Mouse (Mus musculus) myocyte (in vitro differentiated cells): ENCODE measurements around the gene Saa4. TPM values are rescaled to one million over a fixed set of nuclear protein-coding genes. Genes with fewer than 3 reads are reported as not detected.
"Not testable (repeated sequence)": the region's sequence is repeated elsewhere in the genome, so short reads cannot be mapped to it uniquely, and the experiment has no call there.

ENCODE experiments used
- H3K27me3 ChIP-seq: one replicate; pipeline ENCODE4 v1.6.1; 2011; ENCODE audit not compliant: control insufficient read depth, insufficient read depth, insufficient read length
- H3K36me3 ChIP-seq: one replicate; pipeline ENCODE4 v1.6.1; 2011; ENCODE audit not compliant: control insufficient read depth, insufficient read depth
- H3K4me2 ChIP-seq: one replicate; pipeline ENCODE4 v1.6.1; 2011; ENCODE audit warnings: low read depth, control low read depth
- H3K4me3 ChIP-seq: one replicate; pipeline ENCODE4 v1.5.1; 2011; ENCODE audit warnings: mild to moderate bottlenecking, control low read depth, moderate library complexity
- H3K79me2 ChIP-seq: one replicate; pipeline ENCODE4 v1.6.1; 2011; ENCODE audit not compliant: control insufficient read depth, insufficient read depth
- H3ac ChIP-seq: one replicate; pipeline ENCODE4 v1.6.1; 2011; ENCODE audit not compliant: control insufficient read depth, insufficient read length
- CEBPB ChIP-seq: IDR thresholded peaks from 2 replicates; pipeline ENCODE4 v1.6.1; 2011; ENCODE audit warnings: mild to moderate bottlenecking, moderate library complexity; ENCODE audit not compliant: poor library complexity, insufficient read depth, severe bottlenecking
- E2F4 ChIP-seq: IDR thresholded peaks from one replicate; pipeline ENCODE4 v1.6.1; 2011; ENCODE audit warnings: mild to moderate bottlenecking, control low read depth, moderate library complexity; ENCODE audit not compliant: insufficient read depth
- MAX ChIP-seq: IDR thresholded peaks from one replicate; pipeline ENCODE4 v1.6.1; 2011; ENCODE audit warnings: low read depth, mild to moderate bottlenecking, control low read depth
- MYOD1 ChIP-seq, 3 experiments: IDR thresholded peaks; one replicate each; pipeline ENCODE4 v1.6.1; 2011; ENCODE audit warnings: control low read depth in 2 of 3, low read depth in 2 of 3, mild to moderate bottlenecking in 2 of 3, moderate library complexity in 1 of 3; ENCODE audit not compliant: insufficient read length in 2 of 3, control insufficient read depth in 1 of 3
- MYOG ChIP-seq, 3 experiments: IDR thresholded peaks; one replicate each; pipeline ENCODE4 v1.6.1; 2011; ENCODE audit warnings: control low read depth in 2 of 3, low read depth in 2 of 3, mild to moderate bottlenecking in 2 of 3; ENCODE audit not compliant: insufficient read length in 2 of 3, control insufficient read depth in 1 of 3, insufficient read depth in 1 of 3
- POLR2A ChIP-seq: IDR thresholded peaks from one replicate; pipeline ENCODE4 v1.6.1; 2011; ENCODE audit warnings: low read depth, mild to moderate bottlenecking, control low read depth, moderate library complexity; ENCODE audit not compliant: insufficient read length
- POLR2AphosphoS2 ChIP-seq: IDR thresholded peaks from one replicate; pipeline ENCODE4 v1.6.1; 2011; ENCODE audit warnings: low read depth, control low read depth; ENCODE audit not compliant: insufficient read length
- REST ChIP-seq: IDR thresholded peaks from one replicate; pipeline ENCODE4 v1.6.1; 2011; ENCODE audit warnings: mild to moderate bottlenecking, control low read depth, moderate library complexity; ENCODE audit not compliant: insufficient read depth, insufficient read length
- SRF ChIP-seq: IDR thresholded peaks from one replicate; pipeline ENCODE4 v1.6.1; 2011; ENCODE audit warnings: low read depth; ENCODE audit not compliant: control insufficient read depth, insufficient read length
- TCF12 ChIP-seq: IDR thresholded peaks from one replicate; pipeline ENCODE4 v1.6.1; 2011; ENCODE audit warnings: mild to moderate bottlenecking, control low read depth; ENCODE audit not compliant: poor library complexity, insufficient read depth, severe bottlenecking
- TCF3 ChIP-seq: IDR thresholded peaks from one replicate; pipeline ENCODE4 v1.6.1; 2011; ENCODE audit warnings: low read depth, control low read depth; ENCODE audit not compliant: insufficient read length
- USF1 ChIP-seq: IDR thresholded peaks from one replicate; pipeline ENCODE4 v1.6.1; 2011; ENCODE audit warnings: low read depth, mild to moderate bottlenecking, control low read depth, moderate library complexity
- polyA plus RNA-seq: library from polyadenylated mRNA; unstranded; fragments of >200 nt; fragmentation: generic; extraction: Trizol; gene quantifications from one replicate; pipeline ENCODE4 v1.2.1, GENCODE M21; 2012; ENCODE audit warnings: missing spikeins

The Saa4 gene
- polyA plus RNA-seq, 1 experiment: not detected

DNA sequence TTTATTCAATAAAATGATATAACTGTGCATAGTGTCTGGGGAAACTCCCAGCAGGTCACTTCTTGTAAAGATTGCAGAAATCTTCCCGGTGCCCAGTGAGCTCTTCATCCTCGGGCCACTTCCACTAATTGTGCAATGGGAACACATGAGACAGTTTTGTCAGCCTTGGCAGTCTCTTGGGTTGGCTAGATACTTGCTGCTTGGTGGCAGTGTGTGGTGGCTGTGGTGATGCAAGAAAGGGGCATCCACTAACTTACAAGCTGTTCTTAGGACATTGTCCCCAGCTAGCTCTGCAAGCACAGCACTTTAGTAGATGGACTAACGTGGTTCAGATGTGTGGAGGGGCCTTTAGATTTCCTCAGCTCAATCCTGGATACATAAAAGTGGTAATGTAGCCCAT, 13.4 kb upstream of the Saa4 start:
- Histone ChIP-seq H3K36me3 (no peaks in the 10 kb centered on the region), H3K4me3 (no peak overlapping the region), H3K27me3 (no peaks in the 10 kb centered on the region), H3K79me2 (no peaks in the 10 kb centered on the region), H3K4me2 (no peak overlapping the region), H3ac (no peak overlapping the region)
- no peak for TF ChIP-seq REST
- no peak for TF ChIP-seq USF1
- TF ChIP-seq TCF12: no peak
- no peak for TF ChIP-seq TCF3
- TF ChIP-seq POLR2AphosphoS2: no peak
- no peak for TF ChIP-seq CEBPB
- TF ChIP-seq E2F4: no peak

DNA sequence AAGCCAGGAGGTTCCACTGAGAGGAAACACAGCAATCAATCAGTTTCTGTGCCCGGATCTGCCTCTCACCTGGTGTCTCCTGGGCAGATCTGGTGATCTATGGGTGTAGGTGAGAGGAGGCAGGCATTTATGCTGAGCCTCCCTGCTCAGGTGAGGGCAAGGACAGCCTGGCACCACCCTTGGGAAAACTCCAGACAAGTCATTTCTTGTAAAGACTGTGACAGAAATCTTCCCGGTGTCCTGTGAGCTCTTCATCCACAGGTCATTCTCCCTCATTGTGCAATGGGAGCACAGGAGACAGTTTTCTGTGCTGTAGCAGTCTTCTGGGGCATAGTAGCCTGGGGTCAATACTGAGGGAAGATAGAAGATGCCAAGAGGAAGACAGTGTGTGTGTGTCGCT, 10.5 kb upstream of the Saa4 start, which contains the start of gene Saa1:
Gene Saa1, minus strand, starts transcription at position 101 of the 400 bp plus-strand sequence.
- not testable (repeated sequence) for H3K36me3 ChIP-seq, H3K79me2 ChIP-seq, H3ac ChIP-seq, H3K4me2 ChIP-seq, H3K4me3 ChIP-seq, H3K27me3 ChIP-seq

DNA sequence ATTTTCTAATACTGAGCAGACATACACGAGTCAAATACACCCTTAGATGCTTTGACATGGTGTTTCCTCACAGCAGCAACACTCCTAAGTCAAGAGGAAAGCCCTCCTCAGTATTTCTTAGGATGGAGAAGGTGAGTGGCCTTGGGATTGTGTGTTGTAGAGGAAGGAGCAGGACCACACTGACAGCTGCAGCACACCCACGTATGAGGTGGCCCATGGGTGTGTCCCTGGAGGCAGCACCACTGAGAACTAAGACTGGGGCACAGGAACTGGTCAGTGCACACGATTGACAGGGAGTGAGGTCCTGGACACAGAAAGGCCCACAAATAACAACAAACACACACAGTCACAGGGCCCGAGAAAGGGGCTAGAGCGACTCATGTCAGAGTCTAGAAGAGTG, 7.6 kb upstream of the Saa4 start:
- not testable (repeated sequence) for H3K4me3 ChIP-seq, H3K79me2 ChIP-seq, H3ac ChIP-seq, H3K4me2 ChIP-seq, H3K36me3 ChIP-seq, H3K27me3 ChIP-seq
- peak in 2 of 3 experiments; percentile 41 to 78 for TF ChIP-seq MYOD1 (IDR thresholded peaks at IDR 0.05; ENCODE audit: control insufficient read depth in 1 of 3, insufficient read length in 2 of 3, low read depth in 2 of 3)
- TF ChIP-seq MYOG (IDR thresholded peaks at IDR 0.05; ENCODE audit: control insufficient read depth in 1 of 3, insufficient read depth in 1 of 3, insufficient read length in 2 of 3, low read depth in 2 of 3): peak in 1 of 3 experiments; percentile 66

DNA sequence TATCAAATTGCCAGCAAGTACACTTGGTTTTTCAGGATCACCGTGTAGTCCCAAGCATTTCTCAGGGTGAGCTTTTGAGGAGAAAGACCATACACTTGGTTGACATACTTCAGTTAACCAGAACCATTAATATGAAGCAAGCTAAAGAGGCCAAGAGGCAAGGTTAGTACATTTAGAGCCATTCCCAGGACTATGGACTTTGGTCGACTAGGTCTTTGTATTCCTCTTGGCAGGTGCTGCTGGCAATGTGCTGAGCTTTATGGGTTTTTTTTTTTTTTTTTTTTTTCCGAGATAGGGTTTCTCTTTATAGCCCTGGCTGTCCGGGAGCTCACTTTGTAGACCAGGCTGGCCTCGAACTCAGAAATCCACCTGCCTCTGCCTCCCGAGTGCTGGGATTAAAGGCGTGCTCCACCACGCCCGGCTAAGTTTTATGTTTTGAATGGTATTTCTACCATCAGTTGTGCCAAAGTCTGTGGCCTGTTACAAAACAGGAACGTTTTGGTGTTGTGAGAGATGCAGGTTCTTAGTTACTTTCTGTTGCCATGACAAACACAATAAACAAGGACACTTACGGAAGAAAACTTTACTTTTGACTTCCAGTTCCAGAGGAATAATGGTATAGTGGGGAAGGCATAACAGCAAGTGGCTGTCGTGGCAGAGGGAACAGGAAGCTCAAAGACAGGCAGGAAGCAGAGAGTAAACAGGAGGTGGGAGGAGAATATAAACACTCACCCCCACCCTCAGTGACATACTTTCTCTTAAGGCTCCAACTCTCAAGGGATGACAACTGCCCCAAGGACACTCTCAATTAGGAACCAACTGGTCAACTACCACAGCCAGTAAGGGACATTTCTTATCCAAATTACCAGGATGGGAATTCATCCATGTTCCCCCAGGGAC, 6.4 kb upstream of the Saa4 start:
- no peaks in the 10 kb centered on the region for H3K36me3 ChIP-seq
- H3K4me3 ChIP-seq: no peak overlapping the region
- no peak for TF ChIP-seq E2F4
- no peak for TF ChIP-seq MYOG (IDR thresholded peaks at IDR 0.05; ENCODE audit: control insufficient read depth in 1 of 3, insufficient read depth in 1 of 3, insufficient read length in 2 of 3, low read depth in 2 of 3)
- no peak for TF ChIP-seq REST
- TF ChIP-seq TCF3: no peak
- no peak for TF ChIP-seq POLR2A
- no peak for TF ChIP-seq POLR2AphosphoS2
- TF ChIP-seq CEBPB: no peak
- no peak for TF ChIP-seq MYOD1 (IDR thresholded peaks at IDR 0.05; ENCODE audit: control insufficient read depth in 1 of 3, insufficient read length in 2 of 3, low read depth in 2 of 3)
- no peak for TF ChIP-seq MAX
- H3ac ChIP-seq: no peak overlapping the region
- no peaks in the 10 kb centered on the region for H3K79me2 ChIP-seq
- H3K27me3 ChIP-seq: no peaks in the 10 kb centered on the region
- no peak overlapping the region for H3K4me2 ChIP-seq

DNA sequence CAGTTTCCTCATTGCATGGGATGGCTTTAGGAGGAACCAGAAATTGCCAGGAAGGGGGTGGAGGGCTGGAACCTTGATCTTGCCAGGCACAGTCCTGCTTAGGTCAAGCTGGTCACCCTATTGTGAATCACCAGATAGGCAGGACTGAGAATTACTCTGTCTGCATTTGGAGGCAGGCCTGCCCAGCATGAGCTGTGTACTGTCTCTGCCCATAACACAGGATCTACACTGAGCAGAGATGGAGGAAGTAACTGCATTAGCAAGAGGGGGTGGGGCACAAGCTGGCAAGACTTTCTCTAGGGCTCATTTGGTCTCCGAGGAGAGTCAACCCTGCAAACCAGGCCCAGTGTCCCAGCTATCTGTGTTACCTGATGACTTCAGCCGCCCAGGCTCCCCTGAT, 2.6 kb upstream of the Saa4 start:
- H3K4me3 ChIP-seq: no peak overlapping the region
- TF ChIP-seq POLR2A: no peak
- no peak for TF ChIP-seq MYOD1 (IDR thresholded peaks at IDR 0.05; ENCODE audit: control insufficient read depth in 1 of 3, insufficient read length in 2 of 3, low read depth in 2 of 3)
- TF ChIP-seq SRF: no peak
- TF ChIP-seq TCF3: no peak
- no peak for TF ChIP-seq CEBPB
- no peak for TF ChIP-seq POLR2AphosphoS2
- TF ChIP-seq USF1: no peak
- TF ChIP-seq MYOG (IDR thresholded peaks at IDR 0.05; ENCODE audit: control insufficient read depth in 1 of 3, insufficient read depth in 1 of 3, insufficient read length in 2 of 3, low read depth in 2 of 3): no peak
- TF ChIP-seq REST: no peak
- TF ChIP-seq E2F4: no peak
- H3K27me3 ChIP-seq: no peaks in the 10 kb centered on the region
- no peak overlapping the region for H3ac ChIP-seq
- H3K79me2 ChIP-seq: no peaks in the 10 kb centered on the region
- H3K36me3 ChIP-seq: no peaks in the 10 kb centered on the region
- no peak overlapping the region for H3K4me2 ChIP-seq

DNA sequence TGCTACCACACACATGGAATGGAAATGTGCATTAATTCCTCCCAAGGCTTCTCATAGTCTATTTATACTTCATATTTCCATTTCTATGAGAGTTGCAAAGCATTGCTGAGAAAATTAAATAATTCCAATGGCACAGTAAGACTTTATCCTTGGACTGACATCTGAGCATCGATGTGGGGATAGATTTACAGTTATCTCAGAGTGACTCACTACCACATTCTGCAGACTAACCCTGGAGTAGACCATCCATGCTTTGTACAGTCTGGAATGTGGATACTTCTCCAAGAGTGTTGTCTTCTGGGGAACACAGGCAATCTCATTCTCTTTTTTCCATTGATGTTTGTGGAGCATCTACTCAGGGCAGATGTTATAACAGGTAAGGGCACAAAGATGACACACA, 4.8 kb downstream of the Saa4 start:
- H3K36me3 ChIP-seq: no peaks in the 10 kb centered on the region
- H3K4me3 ChIP-seq: no peak overlapping the region
- H3ac ChIP-seq: no peak overlapping the region
- H3K4me2 ChIP-seq: no peak overlapping the region
- no peaks in the 10 kb centered on the region for H3K27me3 ChIP-seq
- H3K79me2 ChIP-seq: no peaks in the 10 kb centered on the region
- no peak for TF ChIP-seq E2F4
- no peak for TF ChIP-seq TCF3
- TF ChIP-seq POLR2A: no peak
- TF ChIP-seq MAX: no peak
- TF ChIP-seq TCF12: no peak
- no peak for TF ChIP-seq MYOD1 (IDR thresholded peaks at IDR 0.05; ENCODE audit: control insufficient read depth in 1 of 3, insufficient read length in 2 of 3, low read depth in 2 of 3)
- no peak for TF ChIP-seq REST
- TF ChIP-seq CEBPB: no peak
- no peak for TF ChIP-seq USF1
- no peak for TF ChIP-seq POLR2AphosphoS2
- no peak for TF ChIP-seq SRF
- TF ChIP-seq MYOG (IDR thresholded peaks at IDR 0.05; ENCODE audit: control insufficient read depth in 1 of 3, insufficient read depth in 1 of 3, insufficient read length in 2 of 3, low read depth in 2 of 3): no peak
